Mouse (Mus musculus): ENCODE results near the gene Ankdd1a.

Ankdd1a gene

DNA sequence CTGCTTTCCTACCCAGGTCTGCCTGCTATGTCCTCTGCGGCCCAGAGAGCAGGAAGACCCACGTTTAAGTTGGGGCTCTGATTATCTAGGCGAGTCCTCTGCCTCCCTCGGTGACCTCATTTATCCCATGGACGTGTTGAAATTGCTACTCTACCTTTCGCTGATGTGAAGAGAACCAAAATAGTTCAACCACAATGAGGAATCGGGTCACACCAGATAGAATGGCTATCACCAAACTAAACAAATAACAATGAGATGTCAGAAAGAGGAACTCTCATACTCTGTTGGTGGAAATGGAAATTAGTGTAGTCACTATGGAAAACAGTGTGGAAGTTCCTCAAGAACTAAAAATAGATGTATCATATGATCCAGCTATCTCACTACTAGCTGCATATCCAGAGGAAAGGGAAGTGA is 22.1 kb upstream of the Ankdd1a start:
- no peak for DNase-seq (ENCODE audit: low spot score in 2 of 2)

- peak; percentile 34 to 69 for DNase-seq (ENCODE audit: low spot score in 2 of 2)
These were observed 21.4 kb upstream of the Ankdd1a start for GRCm38 (mm10) chr9:65541126-65542068.

DNA sequence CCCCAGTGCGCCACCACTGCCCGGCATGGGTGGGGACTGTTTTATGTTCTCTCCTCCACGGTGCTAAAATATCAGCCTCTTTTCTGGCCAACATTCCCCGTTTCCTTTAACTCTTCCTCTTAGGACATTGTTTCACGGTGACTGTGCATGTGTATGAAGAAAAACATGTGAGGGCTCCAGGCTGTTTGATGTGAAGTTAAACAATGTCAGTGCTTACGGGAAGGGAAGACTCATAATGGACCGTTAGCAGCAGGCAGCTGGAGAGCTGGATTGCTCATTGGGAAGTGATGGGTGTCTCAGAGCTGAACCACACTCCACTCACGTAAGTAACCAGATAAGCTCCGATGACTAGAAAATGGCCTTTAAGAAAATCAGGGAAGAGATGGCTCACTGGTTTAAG is 19.7 kb upstream of the Ankdd1a start:
- no peak for DNase-seq (ENCODE audit: low spot score in 2 of 2)

- no peak for DNase-seq (ENCODE audit: low spot score in 2 of 2)
These were observed 18.1 kb upstream of the Ankdd1a start for GRCm38 (mm10) chr9:65537901-65538630.

DNA sequence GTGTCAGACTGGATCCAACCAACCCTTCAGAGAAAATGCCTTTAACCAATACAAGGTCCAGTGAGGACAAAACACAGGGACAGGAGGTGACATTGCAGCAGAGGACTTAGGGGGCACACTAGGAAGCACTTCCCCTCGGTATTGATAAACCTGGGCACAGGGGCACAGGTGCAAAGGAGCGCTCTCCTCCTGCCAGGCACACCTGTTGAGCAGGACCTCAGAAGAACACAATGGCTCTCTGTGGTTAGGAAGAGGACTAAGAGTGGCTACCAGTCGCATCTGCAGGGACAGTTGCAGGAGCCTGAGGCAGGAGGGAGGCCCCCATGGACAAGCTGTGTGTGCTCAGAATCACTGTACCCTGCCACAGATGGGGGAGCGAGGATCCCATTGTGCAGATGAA is 16.5 kb upstream of the Ankdd1a start:
- no peak for DNase-seq (ENCODE audit: low spot score in 2 of 2)

- no peak for DNase-seq (ENCODE audit: low spot score in 2 of 2)
These were observed 15.9 kb upstream of the Ankdd1a start for GRCm38 (mm10) chr9:65535789-65536469.

GRCm38 (mm10) chr9:65535191-65535722 is 15.3 kb upstream of the Ankdd1a start:
- no peak for DNase-seq (ENCODE audit: low spot score in 2 of 2)

GRCm38 (mm10) chr9:65534111-65534510 is 14.1 kb upstream of the Ankdd1a start:
- DNase-seq (ENCODE audit: low spot score in 2 of 2), result no peak

- DNase-seq (ENCODE audit: low spot score in 2 of 2), result no peak
These were observed 13.0 kb upstream of the Ankdd1a start for GRCm38 (mm10) chr9:65532986-65533385.

GRCm38 (mm10) chr9:65531283-65531682 is 11.3 kb upstream of the Ankdd1a start:
- no peak for DNase-seq (ENCODE audit: low spot score in 2 of 2)

DNA sequence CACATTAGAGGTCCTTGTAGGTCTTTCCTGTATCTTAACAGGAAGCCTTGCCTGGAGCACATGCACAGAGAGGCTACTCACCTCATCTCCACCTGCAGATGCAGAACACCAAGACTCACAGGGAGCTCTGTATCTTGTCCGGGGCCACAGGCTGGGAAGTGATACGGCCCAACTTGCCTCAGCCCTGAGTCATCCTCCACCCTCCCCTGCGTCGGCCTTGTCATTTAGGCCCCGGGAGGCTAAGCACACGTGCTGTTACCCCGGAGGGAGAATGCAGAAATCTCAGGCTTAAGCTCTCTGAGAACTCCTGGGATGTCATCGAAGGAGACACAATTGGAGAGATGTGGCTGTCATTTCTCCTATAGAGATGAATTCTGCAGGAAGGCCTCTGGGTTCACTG is 9.7 kb upstream of the Ankdd1a start:
- no peak for DNase-seq (ENCODE audit: low spot score in 2 of 2)

DNA sequence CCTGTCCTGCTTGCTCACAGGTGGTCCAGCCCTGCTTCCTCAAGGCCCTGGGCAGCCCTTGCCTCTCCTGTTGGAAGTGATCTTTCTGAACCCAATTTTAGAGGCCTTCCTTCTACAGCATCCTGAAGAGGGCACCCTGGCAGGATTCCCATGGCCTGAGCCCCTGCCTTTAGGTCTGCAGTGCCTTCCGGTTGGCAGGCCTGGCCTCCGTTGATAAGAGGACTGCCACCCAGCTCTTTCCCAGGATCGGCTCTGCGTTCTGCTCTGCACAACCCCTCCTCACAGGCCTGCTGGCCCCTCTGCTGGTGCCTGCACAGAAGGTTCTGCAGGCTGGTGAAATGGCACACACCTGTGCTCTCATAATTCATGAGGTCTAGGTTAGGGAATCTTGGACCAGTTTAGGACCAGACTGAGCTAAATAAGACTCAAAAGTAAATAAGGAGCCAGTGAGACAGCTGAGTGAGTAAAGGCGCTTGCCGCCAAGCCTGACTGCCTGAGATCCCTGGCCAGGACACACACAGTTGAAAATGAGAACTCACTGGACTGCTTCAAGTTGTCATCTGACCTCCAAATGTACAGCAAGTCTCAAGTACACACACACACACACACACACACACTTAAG is 8.5 kb upstream of the Ankdd1a start:
- DNase-seq (ENCODE audit: low spot score in 2 of 2), result no peak

DNA sequence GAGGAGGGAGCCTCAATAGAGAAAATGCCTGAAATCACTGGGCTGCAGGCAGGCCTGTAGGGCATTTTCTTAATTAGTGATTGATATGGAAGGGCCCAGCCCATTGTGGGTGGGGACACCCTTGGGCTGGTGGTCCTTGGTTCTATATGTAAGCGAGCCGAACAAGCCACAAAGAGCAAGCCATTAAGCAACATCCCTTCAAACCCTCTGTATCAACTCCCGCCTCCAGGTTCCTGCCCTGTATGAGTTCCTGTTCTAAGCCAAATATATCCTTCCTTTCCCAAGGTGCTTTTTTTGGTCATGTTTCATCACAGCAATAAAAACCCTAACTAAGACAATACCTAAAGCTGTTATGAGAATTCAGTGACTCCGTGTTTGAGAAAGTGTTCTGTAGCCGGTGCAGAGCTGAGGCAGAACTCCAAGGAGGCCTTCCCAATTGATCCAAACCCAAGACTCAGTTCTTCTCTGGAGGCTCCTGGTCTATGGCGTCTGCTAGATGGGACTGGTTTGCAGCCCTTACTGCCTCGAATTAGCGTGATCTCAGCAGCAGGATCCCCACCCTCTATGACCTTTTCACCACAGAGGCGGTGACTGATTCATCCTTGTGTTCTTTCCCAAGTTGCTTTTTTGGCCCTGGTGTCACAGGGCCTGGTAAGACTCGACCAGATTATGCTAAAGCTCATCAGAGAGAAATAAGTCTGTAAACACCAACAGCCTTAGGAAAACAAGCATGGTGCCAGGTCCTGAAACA is 5.6 kb upstream of the Ankdd1a start:
- DNase-seq (ENCODE audit: low spot score in 2 of 2), result no peak

DNA sequence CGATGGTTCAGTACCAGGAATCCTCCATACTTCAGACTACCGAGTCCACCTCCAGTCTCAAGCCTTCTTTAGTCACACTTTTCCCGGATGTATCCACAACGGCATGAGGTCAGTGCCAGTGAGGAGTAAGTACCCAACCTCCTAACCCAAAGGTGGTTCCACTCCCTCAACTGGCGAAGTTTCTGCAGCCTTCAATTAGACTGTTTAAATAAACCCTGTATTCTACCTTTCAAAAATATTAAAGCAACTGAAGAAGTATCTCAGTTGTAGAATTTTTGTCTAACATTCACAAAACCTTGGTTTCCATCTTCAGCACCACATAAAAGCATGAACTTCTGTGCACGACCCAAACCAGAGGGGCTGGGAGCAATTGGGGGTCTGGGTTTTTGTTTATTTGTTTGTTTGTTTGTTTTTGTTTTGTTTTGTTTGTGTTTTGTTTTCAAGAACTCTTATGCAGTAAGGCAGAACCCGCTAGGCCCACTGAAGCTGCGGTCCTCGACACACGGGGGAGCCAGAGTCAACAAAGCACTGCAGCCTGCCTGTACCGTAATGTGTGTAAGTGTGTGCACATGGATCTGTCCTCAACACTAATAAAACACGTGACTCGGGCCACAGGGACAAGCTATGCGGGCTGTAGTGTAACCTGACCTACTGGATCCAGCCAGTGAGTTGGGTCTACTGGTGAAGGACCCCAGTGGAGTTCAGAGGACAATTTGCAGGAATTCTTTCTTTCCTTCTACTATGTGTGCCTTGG is 3.8 kb upstream of the Ankdd1a start:
- peak; percentile 75 to 83 for DNase-seq (ENCODE audit: low spot score in 2 of 2)

GRCm38 (mm10) chr9:65520505-65520876 is 498 bp upstream of the Ankdd1a start:
- no peak for DNase-seq (ENCODE audit: low spot score in 2 of 2)

DNA sequence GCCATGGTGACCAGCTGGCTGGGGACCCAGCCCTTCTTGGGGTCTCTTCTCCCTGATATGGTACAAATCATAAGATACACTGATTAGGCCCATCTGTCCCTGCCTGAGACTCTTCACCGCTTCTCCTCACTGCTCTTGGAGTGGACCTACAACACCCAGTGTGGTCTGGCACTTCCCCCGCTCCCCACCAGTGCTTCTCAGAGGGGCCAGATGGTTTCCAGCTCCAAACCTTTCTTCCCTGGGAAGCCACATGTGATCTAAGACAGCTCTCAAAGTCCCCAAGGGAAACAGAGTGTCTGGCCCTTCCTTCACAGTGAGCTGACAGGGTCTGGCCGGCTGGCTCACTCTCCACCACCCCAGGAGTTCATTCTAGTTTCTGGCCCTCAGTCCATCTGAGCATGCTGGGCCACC is 5.1 kb downstream of the Ankdd1a start:
- DNase-seq (ENCODE audit: low spot score in 2 of 2), result no peak

DNA sequence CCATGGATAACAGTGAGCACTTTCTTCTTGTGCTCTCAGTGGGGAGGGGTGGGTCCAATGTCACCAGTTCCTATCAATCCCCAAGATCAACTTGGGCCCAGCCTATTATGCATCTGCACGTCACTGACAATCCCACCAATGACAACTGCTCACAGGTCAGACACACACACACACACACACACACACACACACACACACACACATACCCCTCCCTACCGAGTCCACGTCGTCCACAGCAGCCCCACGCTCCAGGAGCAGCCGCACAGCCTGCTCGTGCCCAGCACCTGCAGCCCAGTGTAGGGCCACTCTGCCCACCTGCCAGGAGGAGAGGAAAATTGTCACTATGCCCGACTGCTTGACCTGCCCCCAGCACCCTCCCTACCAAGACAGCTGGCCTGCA is 5.6 kb downstream of the Ankdd1a start:
- no peak for DNase-seq (ENCODE audit: low spot score in 2 of 2)

- peak; percentile 48 to 63 for DNase-seq (ENCODE audit: low spot score in 2 of 2)
These were observed 7.5 kb downstream of the Ankdd1a start for GRCm38 (mm10) chr9:65512520-65512919.

GRCm38 (mm10) chr9:65508449-65508848 is 11.5 kb downstream of the Ankdd1a start:
- DNase-seq (ENCODE audit: low spot score in 2 of 2), result no peak

All from urinary bladder, postnatal 36 days (tissue).